Mouse (Mus musculus) neural tube, embryonic 11.5 days (tissue): ENCODE measurements around the gene Tpmt. TPM values are rescaled to one million over a fixed set of nuclear protein-coding genes. Genes with fewer than 3 reads are reported as not detected.

Experiments
- ATAC-seq: fragments of 200-750 bp; cut with Nextera tagmentation; 2 replicates; pipeline ENCODE4 v1.8.0; 2017; ENCODE audit warnings: moderate number of reproducible peaks, mild to moderate bottlenecking, moderate TSS enrichment, moderate library complexity; ENCODE audit not compliant: insufficient read depth, low FRiP score, low TSS enrichment
- DNase-seq: peaks from one replicate; pipeline ENCODE4 v3.0.0-alpha.2; 2015; ENCODE audit warnings: low spot score
- H3K27ac ChIP-seq: fragments of 300-500 bp; sonication (generic); 2 replicates; pipeline ENCODE4 v1.5.1; 2014; ENCODE audit warnings: low read depth, mild to moderate bottlenecking, low read length
- H3K27me3 ChIP-seq: fragments of 300-500 bp; sonication (generic); 2 replicates; pipeline ENCODE4 v1.6.1; 2014; ENCODE audit warnings: mild to moderate bottlenecking, low read length, mixed read lengths; ENCODE audit not compliant: control insufficient read depth, insufficient read depth
- H3K36me3 ChIP-seq: fragments of 300-500 bp; sonication (generic); 2 replicates; pipeline ENCODE4 v1.6.1; 2014; ENCODE audit warnings: mild to moderate bottlenecking, low read length, moderate library complexity, mixed read lengths; ENCODE audit not compliant: control insufficient read depth, insufficient read depth
- H3K4me1 ChIP-seq: fragments of 300-500 bp; sonication (generic); 2 replicates; pipeline ENCODE4 v1.6.1; 2014; ENCODE audit warnings: low read length, mixed read lengths; ENCODE audit not compliant: control insufficient read depth, insufficient read depth
- H3K4me2 ChIP-seq: fragments of 300-500 bp; sonication (generic); 2 replicates; pipeline ENCODE4 v1.6.1; 2014; ENCODE audit warnings: low read depth, mild to moderate bottlenecking, moderate library complexity
- H3K4me3 ChIP-seq: fragments of 300-500 bp; sonication (generic); 2 replicates; pipeline ENCODE4 v1.5.1; 2014; ENCODE audit warnings: low read depth, low read length
- H3K9ac ChIP-seq: fragments of 300-500 bp; sonication (generic); 2 replicates; pipeline ENCODE4 v1.6.1; 2014; ENCODE audit warnings: mild to moderate bottlenecking, low read length
- H3K9me3 ChIP-seq: fragments of 300-500 bp; sonication (generic); 2 replicates; pipeline ENCODE4 v1.6.1; 2016; ENCODE audit warnings: low read length; ENCODE audit not compliant: control insufficient read depth
- WGBS: fragments of 180-500 bp; shearing (Covaris S2); extraction: QIAGEN DNeasy Blood & Tissue Kit; methylation state at CpG from one replicate; pipeline ENCODE4 v1.1.7; 2014; 5-methylcytosine and 5-hydroxymethylcytosine counted together
- polyA plus RNA-seq: library from polyadenylated mRNA; unstranded; fragments of >200 nt; fragmentation: Nextera tagmentation; extraction: Ambion mirVana; gene quantifications from 2 replicates; pipeline ENCODE4 v1.2.1, GENCODE M21; 2014

Gene Tpmt
- polyA plus RNA-seq = 44.0 and 46.7 TPM in 2 replicates

DNA sequence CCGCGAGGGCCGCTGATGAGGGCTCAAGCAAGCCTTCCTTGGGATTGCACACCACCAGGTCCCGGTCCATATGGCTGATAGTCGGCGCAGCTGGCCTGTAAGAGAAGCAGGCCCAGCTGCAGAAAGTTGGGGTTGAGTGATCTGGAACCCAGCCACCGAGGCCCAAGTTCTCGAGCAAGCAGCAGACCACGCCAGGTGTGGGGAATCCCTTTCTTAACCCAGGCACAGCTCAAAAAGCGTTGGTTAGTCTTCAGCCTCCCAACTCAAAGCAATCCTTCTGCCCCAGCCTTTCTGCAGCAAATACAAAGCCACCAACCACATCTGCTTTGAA, at the start of gene Tpmt:
Gene Tpmt, minus strand, starts transcription at position 121 of the 331 bp plus-strand sequence.
- H3K9ac ChIP-seq = peak within 1 kb of the TSS; percentile 72
- no peak for DNase-seq
- H3K4me1 ChIP-seq = peaks cover 11% of the 10 kb centered on the region
- ATAC-seq = no peak
- no peaks in the 10 kb centered on the region for H3K36me3 ChIP-seq
- H3K9me3 ChIP-seq = no peaks in the 10 kb centered on the region
- 17% methylated on average over 10 of the region's 10 CpGs for WGBS
- 0 out of 2 replicates have a peak within 1 kb of the TSS, but pooled peaks have one; percentile 63 for H3K27ac ChIP-seq
- peak within 1 kb of the TSS; percentile 91 for H3K4me2 ChIP-seq
- no peaks in the 10 kb centered on the region for H3K27me3 ChIP-seq
- peak within 1 kb of the TSS; percentile 83 for H3K4me3 ChIP-seq

DNA sequence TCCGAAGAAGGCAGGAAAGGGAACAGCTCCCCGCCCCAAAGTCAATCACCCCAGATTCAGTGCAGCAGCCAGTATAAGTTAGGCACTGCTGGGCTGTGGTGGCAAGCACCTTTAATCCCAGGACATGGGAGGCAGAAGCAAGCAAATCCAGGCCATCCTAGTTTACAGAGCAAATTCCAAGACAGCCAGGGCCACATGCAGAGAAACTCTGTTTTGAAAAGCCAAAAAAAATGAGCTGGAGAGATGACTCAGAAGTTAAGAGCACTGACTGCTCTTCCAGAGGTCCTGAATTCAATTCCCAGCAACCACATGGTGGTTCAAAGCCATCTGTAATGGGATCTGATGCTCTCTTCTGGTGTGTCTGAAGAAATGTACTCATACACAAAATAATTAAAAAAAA, 49.3 kb upstream of the Tpmt start:
- H3K27me3 ChIP-seq = no peaks in the 10 kb centered on the region
- no peaks in the 10 kb centered on the region for H3K9me3 ChIP-seq
- H3K27ac ChIP-seq = no peak overlapping the region
- H3K4me1 ChIP-seq = no peaks in the 10 kb centered on the region
- no peak overlapping the region for H3K4me2 ChIP-seq
- ATAC-seq (no peak), DNase-seq (no peak)
- H3K36me3 ChIP-seq = peaks cover 12% of the 10 kb centered on the region
- WGBS = 95% methylated on average over 2 of the region's 2 CpGs
- no peak overlapping the region for H3K9ac ChIP-seq
- no peak overlapping the region for H3K4me3 ChIP-seq

DNA sequence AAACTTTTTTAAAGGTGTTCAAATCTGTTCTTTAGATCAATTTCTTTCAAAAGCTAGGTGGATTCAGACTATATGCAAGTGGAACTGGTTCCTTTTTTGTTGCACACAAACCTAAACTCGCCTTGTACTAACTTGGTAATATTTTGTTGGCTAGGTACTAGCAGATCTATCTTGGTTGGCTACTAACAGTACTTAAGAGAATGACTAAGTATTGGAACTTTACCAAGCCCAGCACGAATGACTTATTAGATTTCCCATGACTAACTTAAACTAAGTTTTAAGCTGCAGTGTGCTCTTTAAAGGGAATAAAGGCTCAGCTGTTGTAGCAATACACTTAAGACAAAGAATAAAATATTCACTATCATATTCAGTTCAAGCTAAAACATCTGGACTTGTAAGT, 44.7 kb upstream of the Tpmt start:
- 92% methylated on average over 2 of the region's 2 CpGs for WGBS

DNA sequence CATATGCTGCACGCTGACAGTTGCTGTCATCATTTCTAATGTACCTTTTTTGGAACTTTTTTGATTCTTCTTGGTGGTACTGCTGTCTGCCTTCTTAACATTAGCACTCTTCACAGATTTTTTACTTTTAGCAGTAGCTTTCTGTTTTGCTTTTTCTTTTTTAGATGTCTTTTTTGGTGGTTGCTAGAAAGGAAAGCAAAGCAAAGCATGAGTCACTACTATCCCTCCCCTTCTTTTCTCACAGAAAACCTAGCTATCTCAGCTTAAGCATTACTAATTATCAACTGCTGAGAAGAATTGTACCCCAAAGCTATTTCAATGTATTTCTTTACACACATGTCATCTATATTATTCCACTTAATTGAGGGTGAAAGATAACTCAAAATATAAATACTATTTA, 43.9 kb upstream of the Tpmt start:
- Histone ChIP-seq H3K36me3 (peaks cover 4% of the 10 kb centered on the region; the same call in 1 of the 2 replicates), H3K9ac (no peak overlapping the region), H3K4me3 (no peak overlapping the region), H3K4me1 (no peaks in the 10 kb centered on the region), H3K9me3 (no peaks in the 10 kb centered on the region), H3K27me3 (no peaks in the 10 kb centered on the region), H3K27ac (no peak overlapping the region), H3K4me2 (no peak overlapping the region)
- WGBS = 100% methylated on average over 1 of the region's 1 CpGs
- ATAC-seq (no peak), DNase-seq (no peak)

More for the DNA sequence above, 44.7 kb upstream of the Tpmt start:
- DNase-seq (no peak), ATAC-seq (no peak)
- Histone ChIP-seq H3K9ac (no peak overlapping the region), H3K4me2 (no peak overlapping the region), H3K9me3 (no peaks in the 10 kb centered on the region), H3K4me1 (no peaks in the 10 kb centered on the region), H3K4me3 (no peak overlapping the region), H3K36me3 (peaks cover 4% of the 10 kb centered on the region; the same call in 1 of the 2 replicates), H3K27ac (no peak overlapping the region), H3K27me3 (no peaks in the 10 kb centered on the region)

DNA sequence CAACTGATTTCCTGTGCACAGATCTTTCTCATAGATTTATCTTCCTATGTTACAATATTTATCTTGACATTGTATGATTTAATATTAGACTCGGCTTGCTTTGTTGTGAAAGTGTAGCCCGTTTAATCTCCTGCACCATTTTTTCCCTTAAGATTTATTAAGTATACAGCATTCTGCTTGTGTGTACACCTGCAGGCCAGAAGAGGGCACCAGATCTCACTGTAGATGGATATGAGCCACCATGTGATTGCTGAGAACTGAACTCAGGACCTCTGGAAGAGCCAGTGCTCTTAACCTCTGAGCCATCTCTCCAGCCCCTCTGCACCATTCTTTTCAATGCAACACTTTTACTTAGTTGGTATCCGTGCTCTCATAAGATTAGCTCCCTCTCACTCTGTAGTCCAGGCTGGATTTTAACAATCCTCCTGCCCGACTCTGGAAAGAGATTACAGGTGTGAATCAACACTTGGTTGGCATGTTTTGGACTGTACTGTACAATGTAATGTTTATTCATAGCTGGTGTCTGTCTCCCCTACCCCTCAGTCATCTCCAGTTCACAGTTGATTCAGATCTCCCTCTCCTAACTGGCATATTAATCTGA, 36.5 kb upstream of the Tpmt start:
- Histone ChIP-seq H3K27ac (no peak overlapping the region), H3K27me3 (no peaks in the 10 kb centered on the region), H3K4me2 (no peak overlapping the region), H3K36me3 (peaks cover 4% of the 10 kb centered on the region; the same call in 1 of the 2 replicates), H3K9me3 (no peaks in the 10 kb centered on the region), H3K4me3 (no peak overlapping the region), H3K4me1 (no peaks in the 10 kb centered on the region), H3K9ac (no peak overlapping the region)
- 90% methylated on average over 4 of the region's 4 CpGs for WGBS
- no peak for ATAC-seq
- DNase-seq = no peak

DNA sequence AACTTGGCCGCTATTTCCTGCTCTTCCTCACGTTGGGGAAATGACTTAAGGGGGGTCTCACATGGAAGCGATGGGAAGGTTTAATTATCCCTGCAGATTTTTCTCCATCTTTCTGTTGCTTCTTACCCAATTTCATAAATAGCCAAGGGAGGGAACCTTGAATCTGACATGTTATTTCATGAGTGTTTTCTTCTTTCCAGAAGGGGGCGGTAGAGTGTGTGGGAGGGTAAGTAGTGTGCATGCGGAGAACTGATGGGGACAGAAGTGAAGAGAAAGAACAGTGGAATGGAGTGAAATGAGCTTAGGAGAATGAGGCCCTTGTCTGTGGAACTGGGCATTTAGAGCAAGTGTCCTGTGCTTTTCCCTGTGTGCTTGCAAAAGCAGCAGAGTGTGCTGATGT, 34.3 kb upstream of the Tpmt start:
- no peak overlapping the region for H3K4me3 ChIP-seq
- no peaks in the 10 kb centered on the region for H3K27me3 ChIP-seq
- no peak overlapping the region for H3K4me2 ChIP-seq
- H3K27ac ChIP-seq = no peak overlapping the region
- ATAC-seq (no peak), DNase-seq (no peak)
- no peaks in the 10 kb centered on the region for H3K9me3 ChIP-seq
- H3K4me1 ChIP-seq = no peaks in the 10 kb centered on the region
- 75% methylated on average over 5 of the region's 5 CpGs for WGBS
- peaks cover 4% of the 10 kb centered on the region; the same call in 1 of the 2 replicates for H3K36me3 ChIP-seq
- H3K9ac ChIP-seq = no peak overlapping the region

DNA sequence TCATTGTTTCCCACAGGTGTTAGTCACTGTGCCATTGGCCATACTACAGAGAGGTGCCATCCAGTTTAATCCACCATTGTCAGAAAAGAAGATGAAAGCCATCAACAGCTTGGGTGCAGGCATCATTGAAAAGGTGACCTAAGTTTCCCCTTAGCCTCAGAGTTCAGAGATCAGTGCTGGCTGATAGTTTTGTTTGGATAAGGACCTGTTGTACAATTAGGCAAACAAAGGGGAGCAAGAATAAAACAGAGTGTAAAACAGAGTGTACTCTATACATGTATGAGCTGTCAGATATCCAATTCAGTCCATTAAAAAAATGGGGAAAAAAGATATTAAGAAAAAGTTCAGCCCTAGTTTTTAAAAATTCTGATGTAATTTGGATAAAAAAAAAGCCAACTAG, 32.8 kb upstream of the Tpmt start:
- no peak overlapping the region for H3K9ac ChIP-seq
- H3K4me2 ChIP-seq = no peak overlapping the region
- no peaks in the 10 kb centered on the region for H3K4me1 ChIP-seq
- H3K9me3 ChIP-seq = no peaks in the 10 kb centered on the region
- DNase-seq = no peak
- no peak overlapping the region for H3K27ac ChIP-seq
- H3K27me3 ChIP-seq = no peaks in the 10 kb centered on the region
- H3K4me3 ChIP-seq = no peak overlapping the region
- ATAC-seq = no peak
- H3K36me3 ChIP-seq = peaks cover 4% of the 10 kb centered on the region; the same call in 1 of the 2 replicates

DNA sequence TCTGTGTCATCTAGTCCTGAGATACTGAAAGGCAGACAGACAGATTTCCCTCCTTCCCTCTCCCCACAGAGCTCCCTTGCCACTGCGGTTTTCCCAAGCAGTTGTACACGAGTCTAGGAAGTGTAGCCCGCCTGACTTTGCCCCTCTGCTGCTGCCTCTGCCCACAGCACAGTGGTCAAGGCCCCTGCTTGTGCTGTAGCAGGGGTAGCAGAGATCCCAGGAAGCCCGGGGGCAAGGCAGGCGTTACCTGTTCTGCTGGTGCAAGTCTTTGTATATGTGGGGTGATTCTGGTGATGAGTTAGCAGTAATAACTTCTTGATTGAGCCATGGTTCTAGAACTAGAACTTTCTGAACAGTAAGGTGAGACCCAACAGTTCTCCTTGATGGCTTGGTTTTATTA, 31.6 kb upstream of the Tpmt start:
- no peak for DNase-seq
- Histone ChIP-seq H3K36me3 (peaks cover 3% of the 10 kb centered on the region; the same call in 1 of the 2 replicates), H3K4me1 (no peaks in the 10 kb centered on the region), H3K9ac (no peak overlapping the region), H3K4me3 (no peak overlapping the region), H3K27ac (no peak overlapping the region), H3K9me3 (no peaks in the 10 kb centered on the region), H3K27me3 (no peaks in the 10 kb centered on the region), H3K4me2 (no peak overlapping the region)
- 84% methylated on average over 5 of the region's 5 CpGs for WGBS
- no peak for ATAC-seq

DNA sequence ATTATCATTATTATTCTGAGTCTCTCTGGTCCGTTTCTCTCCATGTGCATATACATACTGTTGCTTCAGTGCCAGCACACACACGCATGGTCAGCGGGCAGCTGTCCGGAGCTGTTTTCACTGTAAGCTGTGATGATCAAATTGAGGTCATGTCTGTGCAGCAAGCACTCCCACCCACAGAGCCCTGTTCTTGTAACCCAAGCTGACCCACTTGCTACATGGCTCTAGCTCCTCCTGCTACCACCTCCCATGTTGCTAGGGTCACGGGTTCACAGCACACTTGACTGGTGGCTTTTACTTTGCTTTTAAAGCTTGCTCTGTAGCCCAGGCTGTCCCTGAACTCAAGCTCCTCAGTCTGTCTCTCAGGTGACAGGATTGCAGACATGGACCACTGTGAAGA, 27.9 kb upstream of the Tpmt start:
- no peaks in the 10 kb centered on the region for H3K27me3 ChIP-seq
- DNase-seq (no peak), ATAC-seq (no peak)
- no peak overlapping the region for H3K27ac ChIP-seq
- H3K4me1 ChIP-seq = no peaks in the 10 kb centered on the region
- no peaks in the 10 kb centered on the region for H3K9me3 ChIP-seq
- H3K36me3 ChIP-seq = no peaks in the 10 kb centered on the region
- H3K4me3 ChIP-seq = no peak overlapping the region
- no peak overlapping the region for H3K9ac ChIP-seq
- H3K4me2 ChIP-seq = no peak overlapping the region
- 89% methylated on average over 5 of the region's 5 CpGs for WGBS
